Mouse (Mus musculus): ENCODE measurements around the gene Slc28a2.
"Not testable (repeated sequence)": the region's sequence is repeated elsewhere in the genome, so short reads cannot be mapped to it uniquely, and the experiment has no call there.

The Slc28a2 gene

DNA sequence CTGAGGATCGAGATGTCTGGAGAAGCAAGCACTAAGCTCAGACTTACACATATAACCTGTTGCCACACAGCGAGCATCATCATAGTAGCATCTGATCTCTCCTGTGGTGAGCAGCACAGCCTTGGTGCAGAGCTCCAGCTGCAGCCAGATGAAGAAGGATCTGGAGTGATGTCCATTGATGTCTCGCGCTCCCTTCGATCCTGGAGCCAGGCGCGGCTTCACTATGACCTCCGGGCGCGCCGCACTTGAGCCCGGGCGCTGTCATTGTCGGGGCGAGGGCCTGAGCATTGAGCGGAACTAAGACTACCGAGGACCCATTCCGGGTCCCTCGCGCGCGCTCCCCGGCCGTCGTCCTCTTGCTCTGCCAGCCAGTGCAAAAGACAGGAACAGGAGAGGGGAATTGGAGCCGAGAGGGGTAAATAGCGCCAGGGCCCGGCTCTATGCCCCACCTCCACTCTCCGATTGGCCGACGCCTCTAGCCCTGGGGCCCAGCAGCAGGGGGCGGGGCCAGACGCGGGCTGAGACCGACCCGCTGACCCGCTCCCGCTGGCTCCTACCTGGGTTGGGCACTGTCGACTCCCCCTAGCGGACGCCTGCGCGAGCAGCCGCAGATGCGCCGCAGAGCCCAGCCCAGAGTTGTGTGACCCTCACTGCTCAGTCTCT lies 41.2 kb downstream of the Slc28a2 start:
- DNase-seq (ENCODE audit: low spot score), result peak; percentile 79

DNA sequence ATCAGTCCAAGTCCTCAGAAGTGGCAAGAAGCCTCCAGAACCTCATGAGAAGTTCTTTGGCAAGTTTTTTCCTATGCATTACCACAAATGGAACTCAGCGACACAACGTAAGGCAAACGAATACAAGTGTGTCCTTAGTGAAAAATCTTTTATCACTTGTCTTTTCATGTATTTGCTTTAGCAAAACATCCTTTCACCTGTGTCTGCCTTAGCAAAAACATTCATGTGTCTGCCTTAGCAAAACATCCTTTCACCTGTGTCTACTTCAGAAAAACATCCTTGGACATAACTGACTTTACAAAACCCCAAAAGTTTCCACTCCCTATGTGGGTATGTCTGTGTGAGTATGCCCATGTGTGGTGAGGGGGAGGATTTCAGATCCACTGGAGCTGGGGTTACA lies 42.9 kb downstream of the Slc28a2 start:
- peak; percentile 76 for DNase-seq (ENCODE audit: low spot score)

DNA sequence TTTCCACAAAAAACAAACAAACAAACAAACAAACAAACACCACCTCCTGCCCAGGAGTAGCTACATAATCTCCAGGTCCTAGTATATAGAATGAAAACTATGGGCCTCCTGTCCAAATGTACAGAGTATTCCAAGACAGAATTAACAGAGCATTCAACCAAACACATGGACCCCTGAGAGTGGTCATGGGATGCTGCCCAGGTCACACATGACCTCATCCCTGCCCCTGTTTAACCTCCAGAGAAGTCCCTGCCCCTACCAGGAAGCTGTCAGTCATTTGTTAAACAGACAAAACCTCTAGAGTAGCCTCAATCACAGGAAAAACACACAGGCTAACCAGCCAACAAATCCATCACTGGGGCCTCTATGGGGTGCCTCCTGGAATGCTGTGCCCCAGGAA lies 50.3 kb downstream of the Slc28a2 start:
- no peak for DNase-seq (ENCODE audit: low spot score)

GRCm38 (mm10) chr2:122483787-122484186 lies 57.5 kb downstream of the Slc28a2 start:
- not testable (repeated sequence) for DNase-seq (ENCODE audit: low spot score)

- no peak for DNase-seq (ENCODE audit: low spot score)
Measured at GRCm38 (mm10) chr2:122484641-122485040, 58.4 kb downstream of the Slc28a2 start, which contains the start of gene Gm14085. Gm14085 (plus strand) TSS chr2:122484941.

DNA sequence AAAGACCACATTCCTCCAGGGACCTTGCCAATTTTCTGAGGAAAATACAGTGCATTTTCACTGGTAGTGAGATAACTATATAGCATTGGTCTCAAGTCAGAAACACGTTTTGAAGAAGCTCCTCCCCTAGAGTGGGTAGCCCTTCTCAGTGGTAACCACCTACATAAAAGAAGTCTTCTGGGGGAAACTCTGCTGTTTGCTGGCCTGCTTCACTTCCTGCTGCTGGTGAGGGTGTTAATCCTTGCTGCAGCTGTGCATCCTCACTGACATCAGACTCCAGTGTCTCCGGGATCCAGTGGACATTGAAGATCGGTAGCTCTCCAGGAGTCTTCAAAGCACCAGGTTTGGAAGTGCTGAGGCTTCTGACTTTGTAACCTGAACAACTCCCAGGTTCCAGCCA lies 59.4 kb downstream of the Slc28a2 start:
- DNase-seq (ENCODE audit: low spot score), result peak; percentile 30

DNA sequence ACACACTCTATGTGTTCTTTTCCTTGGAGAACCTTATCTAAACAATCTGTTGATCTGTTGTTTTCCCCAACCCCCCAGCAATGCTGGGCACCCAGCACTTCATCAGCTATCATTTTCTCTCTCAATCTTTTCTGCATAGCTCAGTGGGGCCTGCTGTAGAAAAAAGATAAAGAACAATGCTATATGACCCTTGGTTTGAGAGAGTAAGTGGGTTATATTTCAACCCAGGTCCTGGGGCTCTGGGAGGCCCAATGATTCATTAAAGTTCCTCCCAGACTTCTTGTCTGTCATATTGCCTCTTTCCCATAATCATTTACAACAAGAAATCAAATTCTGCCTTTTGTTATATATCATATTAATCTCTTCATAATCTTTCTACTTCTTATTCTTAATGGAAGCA lies 59.8 kb downstream of the Slc28a2 start:
- not testable (repeated sequence) for DNase-seq (ENCODE audit: low spot score)

DNA sequence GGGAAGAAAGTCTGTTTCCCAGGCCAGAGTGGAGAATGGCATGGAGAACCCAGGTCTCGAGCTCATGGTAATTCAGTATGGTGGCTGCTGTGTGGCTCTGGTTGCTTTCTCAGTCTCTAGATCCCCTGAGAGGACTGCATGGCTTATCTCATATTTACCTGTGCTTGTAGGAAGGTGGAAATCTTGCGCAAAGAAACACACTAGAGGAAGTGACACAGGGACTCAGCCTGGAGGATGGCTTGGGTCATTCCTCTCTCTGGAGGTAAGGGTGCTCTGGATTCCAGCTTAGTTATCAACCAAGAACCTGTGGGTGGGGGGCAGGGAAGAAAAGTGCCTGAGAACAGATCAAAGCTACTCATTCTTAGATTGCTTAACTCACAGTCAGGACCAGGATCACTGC lies 60.4 kb downstream of the Slc28a2 start:
- no peak for DNase-seq (ENCODE audit: low spot score)
